Mouse (Mus musculus) adrenal gland, adult (tissue): ENCODE measurements around the gene Wnt11.

Source experiments
- DNase-seq, 2 experiments: peaks; one replicate each; pipeline ENCODE4 v3.0.0; 2022 to 2023; ENCODE audit warnings: low spot score in 1 of 2; ENCODE audit not compliant: inconsistent age in 2 of 2

Gene Wnt11

GRCm38 (mm10) chr7:98899815-98900214, 64.9 kb downstream of the Wnt11 start:
- no peak for DNase-seq

DNA sequence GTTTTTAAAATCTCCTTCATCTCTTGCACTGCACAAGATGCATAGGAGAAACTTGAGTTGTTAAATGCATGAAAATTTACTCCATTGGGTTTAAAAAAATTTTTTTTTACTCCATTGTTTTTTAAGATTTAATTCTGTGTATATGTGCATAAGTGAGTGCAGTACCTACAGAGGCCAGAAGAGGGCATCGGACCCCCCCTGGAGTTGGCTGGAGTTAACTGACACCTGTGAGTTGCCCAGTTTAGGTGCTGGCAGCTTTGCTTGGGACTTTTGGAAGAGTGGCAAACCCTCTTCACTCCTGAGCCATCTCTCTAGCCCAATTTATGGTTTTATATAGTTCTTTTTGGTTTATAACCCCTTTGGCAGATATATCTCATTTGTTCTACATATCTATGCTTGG, 66.2 kb downstream of the Wnt11 start:
- no peak for DNase-seq

DNA sequence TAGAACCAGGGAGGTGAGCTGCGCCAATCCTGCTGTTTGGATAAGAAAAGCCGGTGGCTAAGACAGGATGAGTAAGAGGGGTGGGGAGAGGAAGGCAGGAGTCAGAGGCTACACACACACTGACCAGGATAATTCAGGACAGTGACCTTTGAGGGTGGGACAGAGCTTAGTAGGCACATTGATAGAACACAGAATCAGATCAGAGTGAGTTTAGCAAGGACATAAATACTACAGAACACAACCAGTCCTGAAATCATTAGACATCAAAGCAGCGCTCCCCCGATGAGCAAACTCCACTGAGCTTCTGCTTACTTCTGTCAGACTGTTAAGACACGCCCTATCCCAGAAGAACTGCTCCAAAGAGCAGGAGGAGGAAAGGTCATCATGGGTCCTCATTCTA, 69.0 kb downstream of the Wnt11 start:
- DNase-seq: peak; percentile 46 to 53
